Mouse (Mus musculus) midbrain, embryonic 10.5 days (tissue): Measurements from ENCODE around the gene Uts2. TPM values are rescaled to one million over a fixed set of nuclear protein-coding genes. Genes with fewer than 3 reads are reported as not detected.
"Not testable (repeated sequence)": the region's sequence is repeated elsewhere in the genome, so short reads cannot be mapped to it uniquely, and the experiment has no call there.

Experiments used
- DNase-seq: peaks from one replicate; pipeline ENCODE4 v3.0.0-alpha.2; 2017; ENCODE audit warnings: low spot score
- H3K27ac ChIP-seq: fragments of 300-500 bp; sonication (generic); replicated peaks from 2 replicates; pipeline ENCODE4 v1.5.1; 2016; ENCODE audit warnings: mild to moderate bottlenecking
- H3K27me3 ChIP-seq: fragments of 300-500 bp; sonication (generic); 2 replicates; pipeline ENCODE4 v1.6.1; 2016; ENCODE audit warnings: low read depth, mild to moderate bottlenecking; ENCODE audit not compliant: poor library complexity, severe bottlenecking
- H3K36me3 ChIP-seq: fragments of 300-500 bp; sonication (generic); 2 replicates; pipeline ENCODE4 v1.6.1; 2016; ENCODE audit warnings: mild to moderate bottlenecking, moderate library complexity
- H3K4me1 ChIP-seq: fragments of 300-500 bp; sonication (generic); 2 replicates; pipeline ENCODE4 v1.6.1; 2016
- H3K4me3 ChIP-seq: fragments of 300-500 bp; sonication (generic); 2 replicates; pipeline ENCODE4 v1.5.1; 2016; ENCODE audit warnings: mild to moderate bottlenecking, moderate library complexity
- H3K9me3 ChIP-seq: fragments of 300-500 bp; sonication (generic); replicated peaks from 2 replicates; pipeline ENCODE4 v1.6.1; 2016; ENCODE audit warnings: mild to moderate bottlenecking
- WGBS: fragments of 180-500 bp; shearing (Covaris S2); methylation state at CpG from one replicate; pipeline ENCODE4 v1.1.7; 2016; 5-methylcytosine and 5-hydroxymethylcytosine counted together
- polyA plus RNA-seq: library from polyadenylated mRNA; unstranded; fragments of >200 nt; fragmentation: Nextera tagmentation; extraction: Ambion mirVana; gene quantifications from 2 replicates; pipeline ENCODE4 v1.2.1, GENCODE M21; 2016

Gene Uts2
- polyA plus RNA-seq, 1 experiment from 2014 or later = not detected

GRCm38 (mm10) chr4:150975145-150975544 lies 21.8 kb upstream of the Uts2 start:
- WGBS = 55% methylated on average over 1 of the region's 1 CpGs
- no peaks in the 10 kb centered on the region for H3K4me1 ChIP-seq
- H3K4me3 ChIP-seq = no peak overlapping the region
- no peaks in the 10 kb centered on the region for H3K9me3 ChIP-seq
- DNase-seq = no peak
- no peaks in the 10 kb centered on the region for H3K27me3 ChIP-seq
- no peak overlapping the region for H3K27ac ChIP-seq
- H3K36me3 ChIP-seq = no peaks in the 10 kb centered on the region

GRCm38 (mm10) chr4:150978156-150978910 lies 18.6 kb upstream of the Uts2 start:
- Histone ChIP-seq H3K27ac (no peak overlapping the region), H3K36me3 (no peaks in the 10 kb centered on the region), H3K27me3 (no peaks in the 10 kb centered on the region), H3K4me3 (no peak overlapping the region), H3K9me3 (no peaks in the 10 kb centered on the region), H3K4me1 (no peaks in the 10 kb centered on the region)
- no peak for DNase-seq
- 92% methylated on average over 21 of the region's 21 CpGs for WGBS

- H3K27ac ChIP-seq = no peak overlapping the region
- no peaks in the 10 kb centered on the region for H3K36me3 ChIP-seq
- no peak overlapping the region for H3K4me3 ChIP-seq
- no peaks in the 10 kb centered on the region for H3K4me1 ChIP-seq
- no peak for DNase-seq
- H3K9me3 ChIP-seq = no peaks in the 10 kb centered on the region
- H3K27me3 ChIP-seq = no peaks in the 10 kb centered on the region
- WGBS = 87% methylated on average over 9 of the region's 9 CpGs
Measured at GRCm38 (mm10) chr4:150979455-150979854, 17.4 kb upstream of the Uts2 start.

GRCm38 (mm10) chr4:150980153-150980552 lies 16.7 kb upstream of the Uts2 start:
- H3K36me3 ChIP-seq = no peaks in the 10 kb centered on the region
- H3K4me3 ChIP-seq = no peak overlapping the region
- H3K27me3 ChIP-seq = no peaks in the 10 kb centered on the region
- H3K27ac ChIP-seq = no peak overlapping the region
- WGBS = 92% methylated on average over 5 of the region's 5 CpGs
- H3K9me3 ChIP-seq = no peaks in the 10 kb centered on the region
- no peaks in the 10 kb centered on the region for H3K4me1 ChIP-seq
- no peak for DNase-seq

- Histone ChIP-seq H3K27me3 (no peaks in the 10 kb centered on the region), H3K4me1 (no peaks in the 10 kb centered on the region), H3K27ac (no peak overlapping the region), H3K36me3 (no peaks in the 10 kb centered on the region), H3K9me3 (no peaks in the 10 kb centered on the region), H3K4me3 (no peak overlapping the region)
- peak; percentile 22 for DNase-seq
- 53% methylated on average over 6 of the region's 6 CpGs for WGBS
Measured at GRCm38 (mm10) chr4:150990148-150990547, 6.7 kb upstream of the Uts2 start.

- no peak for DNase-seq
- no peaks in the 10 kb centered on the region for H3K9me3 ChIP-seq
- 95% methylated on average over 9 of the region's 9 CpGs for WGBS
- peaks cover 5% of the 10 kb centered on the region; the same call in 1 of the 2 replicates for H3K4me1 ChIP-seq
- no peak overlapping the region for H3K27ac ChIP-seq
- H3K4me3 ChIP-seq = no peak overlapping the region
- H3K36me3 ChIP-seq = no peaks in the 10 kb centered on the region
- no peaks in the 10 kb centered on the region for H3K27me3 ChIP-seq
Measured at GRCm38 (mm10) chr4:150998626-150999025, 1.7 kb downstream of the Uts2 start.

- no peaks in the 10 kb centered on the region for H3K9me3 ChIP-seq
- no peaks in the 10 kb centered on the region for H3K27me3 ChIP-seq
- H3K4me1 ChIP-seq = peaks cover 5% of the 10 kb centered on the region; the same call in 1 of the 2 replicates
- WGBS = 82% methylated on average over 13 of the region's 13 CpGs
- H3K4me3 ChIP-seq = no peak overlapping the region
- H3K36me3 ChIP-seq = peaks cover 3% of the 10 kb centered on the region; the same call in 1 of the 2 replicates
- DNase-seq = no peak
- no peak overlapping the region for H3K27ac ChIP-seq
Measured at GRCm38 (mm10) chr4:151001397-151001796, 4.5 kb downstream of the Uts2 start.

GRCm38 (mm10) chr4:151005656-151006318 lies 8.9 kb downstream of the Uts2 start:
- Histone ChIP-seq H3K4me3 (no peak overlapping the region), H3K36me3 (peaks cover 14% of the 10 kb centered on the region), H3K9me3 (no peaks in the 10 kb centered on the region), H3K27me3 (no peaks in the 10 kb centered on the region), H3K4me1 (peaks cover 2% of the 10 kb centered on the region; the same call in 1 of the 2 replicates), H3K27ac (no peak overlapping the region)
- no peak for DNase-seq
- 92% methylated on average over 13 of the region's 13 CpGs for WGBS

GRCm38 (mm10) chr4:151006945-151007344 lies 10.0 kb downstream of the Uts2 start:
- Histone ChIP-seq H3K27me3 (no peaks in the 10 kb centered on the region), H3K4me1 (no peaks in the 10 kb centered on the region), H3K36me3 (peaks cover 14% of the 10 kb centered on the region), H3K9me3 (no peaks in the 10 kb centered on the region), H3K4me3 (no peak overlapping the region), H3K27ac (no peak overlapping the region)
- 45% methylated on average over 6 of the region's 6 CpGs for whole genome bisulfite sequencing
- peak; percentile 44 for DNase-seq

GRCm38 (mm10) chr4:151010316-151010715 lies 13.4 kb downstream of the Uts2 start:
- no peak for DNase-seq
- Histone ChIP-seq H3K27ac (no peak overlapping the region), H3K36me3 (peaks cover 24% of the 10 kb centered on the region), H3K4me3 (no peak overlapping the region), H3K27me3 (no peaks in the 10 kb centered on the region), H3K9me3 (no peaks in the 10 kb centered on the region), H3K4me1 (no peaks in the 10 kb centered on the region)
- WGBS = 91% methylated on average over 7 of the region's 7 CpGs

- H3K27me3 ChIP-seq = no peaks in the 10 kb centered on the region
- H3K36me3 ChIP-seq = peaks cover 30% of the 10 kb centered on the region
- no peak overlapping the region for H3K4me3 ChIP-seq
- H3K4me1 ChIP-seq = no peaks in the 10 kb centered on the region
- H3K9me3 ChIP-seq = no peaks in the 10 kb centered on the region
- no peak for DNase-seq
- WGBS = 91% methylated on average over 10 of the region's 10 CpGs
- no peak overlapping the region for H3K27ac ChIP-seq
Measured at GRCm38 (mm10) chr4:151015946-151016345, 19.0 kb downstream of the Uts2 start.

- not testable (repeated sequence) for H3K9me3 ChIP-seq, H3K27ac ChIP-seq, H3K4me3 ChIP-seq, H3K27me3 ChIP-seq, DNase-seq, H3K4me1 ChIP-seq
- 91% methylated on average over 1 of the region's 1 CpGs for WGBS
- peaks cover 31% of the 10 kb centered on the region for H3K36me3 ChIP-seq
Measured at GRCm38 (mm10) chr4:151017356-151017755, 20.5 kb downstream of the Uts2 start.

- Histone ChIP-seq H3K27me3 (no peaks in the 10 kb centered on the region), H3K4me3 (no peak overlapping the region), H3K36me3 (0 out of 2 replicates have a peak, but pooled peaks cover 7% of the 10 kb centered on the region), H3K27ac (no peak overlapping the region), H3K9me3 (no peaks in the 10 kb centered on the region), H3K4me1 (0 out of 2 replicates have a peak, but pooled peaks cover 3% of the 10 kb centered on the region)
- DNase-seq = no peak
- 89% methylated on average over 9 of the region's 9 CpGs for WGBS
Measured at GRCm38 (mm10) chr4:151024152-151024551, 27.3 kb downstream of the Uts2 start.
